Mouse (Mus musculus) layer of hippocampus, adult 2 months (tissue): ENCODE results near the gene Phf20. TPM values are rescaled to one million over a fixed set of nuclear protein-coding genes. Genes with fewer than 3 reads are reported as not detected.
A peak's percentile ranks its signal among the peaks of the same experiment; 100 is the strongest.

ENCODE experiments used
- DNase-seq, 2 experiments: peaks; one replicate each; pipeline ENCODE4 v3.0.0; 2022; ENCODE audit warnings: low spot score in 2 of 2
- H3K27ac ChIP-seq: fragments of 200-600 bp; 2 replicates; pipeline ENCODE4 v1.8.1; 2022
- H3K4me3 ChIP-seq: fragments of 200-600 bp; 2 replicates; pipeline ENCODE4 v1.8.1; 2022; ENCODE audit warnings: mild to moderate bottlenecking
- CTCF ChIP-seq: fragments of 200-600 bp; conservative IDR thresholded peaks from 2 replicates; pipeline ENCODE4 v1.8.1; 2022; ENCODE audit warnings: antibody characterized with exemption, mild to moderate bottlenecking, moderate library complexity
- long read RNA-seq, 2 experiments: library from polyadenylated mRNA; stranded (forward); transcript quantifications; one replicate each; pipeline ENCODE4 v2.0.0; 2021; ENCODE audit warnings: borderline mapping rate in 2 of 2
- total RNA-seq, 2 experiments: library from RNA; stranded (reverse); gene quantifications; 2 replicates each; pipeline ENCODE4 v1.2.3; 2021

Gene Phf20
- 100 to 1,000 TPM; 106 to 116 TPM for total RNA-seq
- long read RNA-seq, experiment 1, full-length matches to known transcripts, result 21 of 50 reads
- long read RNA-seq, experiment 1, partial matches to known transcripts, result 11 of 50 reads
- long read RNA-seq, experiment 1, other reads (novel, unspliced or antisense), result 18 of 50 reads
- long read RNA-seq, experiment 2, full-length matches to known transcripts, result 39 of 87 reads
- long read RNA-seq, experiment 2, partial matches to known transcripts, result 25 of 87 reads
- long read RNA-seq, experiment 2, other reads (novel, unspliced or antisense), result 23 of 87 reads

DNA sequence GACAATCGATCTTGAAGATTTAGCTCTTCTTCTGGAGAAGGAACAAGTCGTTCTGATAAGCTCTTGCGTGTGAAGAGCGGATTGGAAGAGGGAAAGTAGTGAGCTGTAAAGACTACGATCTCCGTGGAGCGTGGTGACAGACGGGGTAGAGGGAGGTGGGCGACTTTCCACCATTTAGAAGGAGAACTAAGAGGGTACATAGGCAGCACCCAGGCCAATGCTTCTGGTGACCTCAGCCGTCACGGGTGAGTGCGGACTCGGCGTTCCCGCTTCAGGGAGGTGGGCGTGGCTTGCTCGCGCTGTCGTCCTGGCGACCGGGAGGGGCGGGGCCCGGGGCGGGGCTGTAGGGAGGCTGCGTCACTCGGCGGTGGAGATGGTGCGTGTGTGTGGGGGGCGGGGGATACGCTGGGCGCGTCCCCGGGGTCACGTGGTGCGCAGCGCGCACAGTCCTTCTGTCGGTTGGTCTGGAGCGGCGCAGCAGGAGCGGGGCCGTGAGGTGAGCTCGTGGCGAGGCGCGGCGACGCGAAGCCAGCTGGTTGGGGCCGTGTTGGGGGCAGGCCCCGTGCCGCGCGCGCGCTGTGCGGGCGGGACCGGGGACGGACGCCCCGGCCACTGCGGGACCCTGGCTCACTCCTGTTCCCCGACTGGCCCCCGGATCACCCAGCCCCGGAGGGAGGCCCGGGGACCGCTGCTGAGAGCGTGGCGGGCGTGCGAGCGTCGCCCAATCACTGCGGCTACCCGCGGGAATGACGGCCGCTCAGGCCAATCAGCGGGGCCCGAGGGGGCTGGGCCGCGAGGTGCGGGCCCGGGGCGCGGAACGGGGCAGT, at the start of gene Phf20:
Phf20 (plus strand) TSS at position 165 of the 827 bp plus-strand sequence.
- peak; percentile 97 for DNase-seq
- TF ChIP-seq CTCF, result no peak; the same call in none of the 2 replicates
- Histone ChIP-seq H3K27ac (peak within 1 kb of the TSS; percentile 99), H3K4me3 (peak within 1 kb of the TSS; percentile 93)

DNA sequence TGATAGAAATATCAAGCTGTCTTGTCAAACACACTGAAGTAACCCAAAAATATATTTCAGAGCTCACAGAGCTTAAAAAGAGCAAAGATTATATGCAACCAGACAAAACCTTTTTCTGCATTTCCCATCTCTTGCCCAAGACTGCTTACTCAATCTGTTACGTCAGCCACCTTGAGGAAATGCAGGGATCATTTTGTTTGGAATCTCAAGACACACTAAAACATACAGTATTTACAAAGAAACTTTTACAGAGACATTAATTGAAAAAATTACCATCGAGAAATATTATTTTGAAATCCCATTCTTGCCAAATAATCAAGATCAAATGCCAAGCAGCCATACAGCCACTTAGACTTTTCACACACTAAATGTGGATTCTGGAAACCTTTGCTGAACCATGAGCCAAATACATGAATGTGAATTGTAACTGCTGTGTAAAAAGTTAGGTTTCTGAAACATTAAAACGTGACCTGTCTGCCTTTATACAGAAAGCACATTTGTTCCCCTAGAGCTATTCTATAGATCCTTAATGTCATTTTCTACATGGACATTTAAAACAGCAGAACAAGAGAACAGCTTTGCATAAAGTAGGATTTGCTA, 48.9 kb upstream of the Phf20 start:
- DNase-seq, result no peak
- H3K4me3 ChIP-seq, result no peak overlapping the region
- H3K27ac ChIP-seq, result no peak overlapping the region
- TF ChIP-seq CTCF, result no peak

DNA sequence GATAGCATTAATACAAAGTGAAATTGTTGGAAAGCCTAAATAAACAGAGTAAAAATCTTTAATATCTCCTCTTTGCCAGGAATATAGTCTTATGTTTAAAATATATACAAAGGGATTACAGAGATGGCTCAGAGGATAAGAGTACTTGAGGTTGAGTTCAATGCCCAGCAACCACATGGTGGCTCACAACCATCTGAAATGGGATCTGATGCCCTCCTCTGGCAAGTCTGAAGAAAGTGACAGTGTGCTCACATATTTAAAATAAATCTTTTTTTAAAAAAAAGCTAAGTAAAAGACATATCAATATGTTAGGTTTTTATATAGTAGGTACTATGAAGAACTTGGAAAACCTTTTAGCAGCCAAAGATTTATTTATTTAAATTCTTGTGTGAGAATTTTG, 44.7 kb upstream of the Phf20 start:
- Histone ChIP-seq H3K27ac (no peak overlapping the region), H3K4me3 (no peak overlapping the region)
- DNase-seq, result no peak
- peak; percentile 65 for TF ChIP-seq CTCF

DNA sequence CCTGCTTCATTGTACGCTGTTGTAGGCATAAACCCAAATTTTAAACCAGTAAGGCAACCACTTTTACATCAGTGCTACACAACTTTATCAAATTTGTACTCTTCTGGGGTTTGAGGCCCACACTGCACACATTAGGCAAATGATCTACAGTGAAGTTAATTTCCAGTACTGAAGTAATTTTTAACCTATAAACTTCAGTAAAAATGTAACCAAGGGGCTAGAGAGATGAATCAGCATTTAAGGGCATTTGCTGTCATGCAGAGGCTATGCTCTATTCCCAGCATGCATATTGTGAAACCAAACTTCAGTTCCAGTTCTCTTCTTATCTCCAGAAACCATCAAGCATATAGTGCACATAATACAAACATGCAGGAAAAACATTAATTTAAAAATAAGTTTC, 30.8 kb upstream of the Phf20 start:
- no peak for DNase-seq
- Histone ChIP-seq H3K4me3 (no peak overlapping the region), H3K27ac (no peak overlapping the region)
- no peak for TF ChIP-seq CTCF

DNA sequence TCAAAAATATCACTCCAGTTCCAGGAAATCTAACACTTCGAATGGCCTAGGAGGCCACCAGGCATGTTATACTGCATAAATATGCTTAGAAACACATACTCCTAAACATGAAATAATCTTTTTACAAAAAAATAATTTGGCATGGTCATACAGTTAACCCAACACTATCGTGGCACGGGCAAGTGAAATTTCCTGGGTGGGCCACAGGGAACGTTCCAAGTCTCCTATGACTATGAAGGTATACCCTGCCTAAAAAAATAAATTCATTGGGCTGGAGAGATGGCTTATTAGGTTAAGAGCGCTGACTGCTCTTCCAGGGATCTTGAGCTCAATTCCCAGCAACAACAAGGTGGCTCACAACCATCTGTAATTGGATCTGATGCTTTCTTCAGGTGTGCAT, 29.7 kb upstream of the Phf20 start:
- Histone ChIP-seq H3K4me3 (no peak overlapping the region), H3K27ac (no peak overlapping the region)
- no peak for TF ChIP-seq CTCF
- no peak for DNase-seq

DNA sequence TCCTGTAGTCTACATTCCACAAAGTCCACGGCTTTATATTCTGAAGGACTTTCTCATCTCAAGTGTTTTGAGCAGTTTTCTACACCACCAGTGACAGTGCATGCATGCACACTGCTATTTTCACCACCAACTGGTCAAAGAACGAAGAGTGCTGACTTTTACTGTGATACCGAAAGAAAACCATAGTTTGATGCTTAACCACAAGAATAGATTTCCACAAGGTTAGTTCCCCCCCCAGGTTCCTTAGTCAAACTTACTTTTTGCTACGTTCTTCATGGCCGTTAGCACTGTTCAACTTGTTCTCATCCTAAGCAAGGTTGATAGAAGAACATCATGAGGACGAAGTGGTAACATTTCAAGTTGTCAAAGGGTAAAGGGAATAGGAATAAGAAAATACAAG, 19.2 kb upstream of the Phf20 start:
- no peak for DNase-seq
- peak overlapping the region; percentile 90 for H3K4me3 ChIP-seq
- no peak overlapping the region for H3K27ac ChIP-seq
- TF ChIP-seq CTCF, result no peak

DNA sequence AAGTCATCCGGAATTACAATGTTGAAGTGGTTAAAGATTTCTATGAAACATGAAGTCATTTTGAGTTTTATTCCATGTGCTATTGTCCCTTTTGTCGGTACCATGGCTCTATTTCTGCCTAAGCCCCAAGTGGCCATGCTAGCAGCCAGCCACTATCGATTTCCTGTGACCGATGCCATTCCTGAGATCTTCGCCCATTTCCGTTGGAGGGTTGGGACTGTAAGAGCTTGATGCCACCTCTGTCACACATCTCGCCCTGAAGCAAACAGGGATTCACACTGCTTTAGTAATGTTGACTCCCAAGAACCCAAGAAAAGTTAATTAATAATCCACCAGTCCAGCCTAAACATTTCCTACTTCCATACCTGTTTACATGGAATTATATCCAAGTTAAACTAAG, 18.6 kb upstream of the Phf20 start:
- no peak for DNase-seq
- Histone ChIP-seq H3K27ac (no peak overlapping the region), H3K4me3 (peak overlapping the region; percentile 90)
- TF ChIP-seq CTCF, result no peak

DNA sequence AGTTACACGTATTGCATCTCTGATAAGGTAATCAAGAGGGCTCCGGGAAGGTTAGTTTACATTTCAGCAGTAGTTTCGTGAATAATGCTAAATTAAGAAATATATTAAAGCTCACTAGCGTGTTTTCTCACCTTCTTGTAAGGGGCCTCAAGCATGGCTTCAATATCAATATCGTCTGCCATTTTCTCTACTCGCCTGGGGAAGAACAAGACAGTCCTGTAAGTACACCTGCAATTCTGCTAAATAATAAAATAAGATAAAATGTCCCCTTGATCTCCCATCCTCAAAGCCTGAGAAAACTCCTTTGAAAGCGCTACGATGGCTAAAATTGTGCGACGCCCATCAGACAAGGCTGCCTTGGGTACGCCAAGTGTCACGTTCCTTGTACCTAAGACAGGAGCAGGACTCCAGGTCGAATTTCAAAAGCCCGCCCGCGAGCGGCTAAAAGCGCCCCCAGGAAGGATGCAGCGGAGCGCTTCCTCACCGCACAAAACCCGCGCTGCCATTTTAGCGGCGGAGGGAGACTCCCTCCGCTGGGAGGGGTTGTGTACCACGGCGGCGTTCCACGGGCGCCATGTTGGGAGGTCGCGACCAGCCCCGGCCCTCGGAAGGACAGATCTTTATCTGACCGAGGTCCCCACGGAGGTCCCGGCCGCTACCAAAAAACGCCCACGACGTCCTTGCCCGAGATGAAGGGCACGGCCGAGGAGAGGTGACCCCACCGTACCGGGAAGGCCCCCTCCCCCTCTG, 17.0 kb upstream of the Phf20 start:
- Histone ChIP-seq H3K27ac (peak overlapping the region; percentile 100), H3K4me3 (peak overlapping the region; percentile 90)
- peak; percentile 64 to 79 for DNase-seq
- peak; percentile 31 for TF ChIP-seq CTCF

DNA sequence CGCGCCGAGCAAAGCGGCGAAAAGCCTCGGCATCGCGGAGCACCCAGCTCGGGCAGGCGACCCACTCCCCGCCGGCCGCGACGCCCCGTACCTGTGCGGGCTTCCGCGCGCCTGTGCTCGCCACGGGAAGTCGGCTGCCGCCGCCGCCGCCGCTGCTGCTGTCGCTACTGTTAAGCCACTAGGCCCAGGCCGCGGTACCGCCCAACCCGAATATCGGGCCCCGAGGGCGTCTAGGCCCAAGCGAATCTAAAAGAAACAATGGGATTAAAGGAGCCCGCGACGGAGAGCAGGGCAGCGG, 16.5 kb upstream of the Phf20 start:
- DNase-seq, result no peak
- peak overlapping the region; percentile 90 for H3K4me3 ChIP-seq
- TF ChIP-seq CTCF, result no peak
- H3K27ac ChIP-seq, result peak overlapping the region; percentile 100

DNA sequence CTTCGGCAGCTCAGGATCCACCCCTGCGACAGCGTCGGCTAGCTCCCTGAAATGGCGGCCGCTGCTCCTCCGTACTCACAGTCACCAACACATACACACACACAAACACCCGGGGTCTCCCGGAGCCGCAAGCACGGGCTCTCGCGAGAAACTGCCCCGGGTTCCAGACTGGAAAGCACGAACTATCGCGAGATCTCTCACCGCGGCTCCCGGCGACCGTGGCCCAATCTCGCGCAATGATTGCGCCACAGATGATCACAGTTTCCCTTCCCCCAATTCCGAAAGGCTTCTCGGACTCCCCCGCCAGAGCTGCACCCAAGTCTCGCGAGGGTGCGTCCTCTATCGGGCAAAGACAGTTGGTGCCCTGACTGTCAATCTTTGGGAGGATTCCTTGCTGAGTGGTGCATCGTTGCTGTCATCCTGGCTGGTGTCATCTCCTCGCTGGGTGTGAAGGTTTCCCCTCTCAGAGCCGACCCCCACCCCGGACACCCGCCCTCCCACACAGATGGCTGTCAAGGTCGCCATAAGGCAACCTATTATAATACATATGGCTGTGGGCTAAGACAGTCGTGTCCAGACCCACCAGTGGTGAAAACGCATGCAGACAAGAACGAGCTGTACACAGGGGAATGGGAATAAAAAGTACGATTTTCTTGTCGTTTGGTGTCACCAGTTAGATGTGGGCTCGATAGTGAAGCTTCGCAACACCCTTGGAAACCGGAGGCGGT, 16.0 kb upstream of the Phf20 start, which contains the start of gene Rbm39:
Rbm39 (minus strand) TSS at position 145 of the 728 bp plus-strand sequence.
- peak; percentile 79 for TF ChIP-seq CTCF
- Histone ChIP-seq H3K4me3 (peak within 1 kb of the TSS; percentile 90), H3K27ac (peak within 1 kb of the TSS; percentile 100)
- peak; percentile 100 for DNase-seq

DNA sequence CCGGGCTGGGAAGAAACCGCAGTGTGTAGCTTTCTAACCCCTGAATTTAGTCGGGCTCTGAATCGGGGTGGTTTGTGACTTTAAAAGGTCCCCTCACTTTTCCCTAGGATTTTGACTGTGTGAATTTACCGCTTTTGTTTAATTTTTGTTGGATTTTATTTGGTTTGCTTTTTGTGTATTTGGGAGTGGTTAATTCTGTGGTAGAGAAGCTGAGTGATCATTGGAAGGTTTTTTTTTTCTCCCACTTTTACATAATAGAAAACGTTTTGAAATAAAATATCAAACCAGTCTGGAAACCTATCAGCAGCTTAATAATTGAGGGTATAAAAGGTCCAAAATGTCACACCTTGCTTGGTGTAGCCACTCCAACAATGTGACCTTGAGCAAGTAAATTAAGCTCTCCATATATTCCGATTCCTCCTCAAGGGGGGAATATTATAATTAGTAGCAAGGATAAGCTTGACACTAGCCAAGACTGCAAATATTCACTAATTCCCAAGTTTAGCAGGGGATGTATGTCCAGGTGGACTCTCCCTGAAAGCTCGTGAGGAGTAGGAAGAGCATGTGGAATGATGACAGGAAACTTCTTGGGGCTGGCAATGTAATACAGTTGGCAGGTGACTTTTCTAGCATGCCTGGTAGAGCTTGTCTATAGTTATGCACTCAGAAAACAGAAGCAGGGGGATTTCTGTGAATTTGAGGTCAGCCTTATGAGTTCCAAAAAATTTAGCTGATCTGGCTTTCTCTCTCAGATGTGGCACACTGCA, 15.3 kb upstream of the Phf20 start:
- no peak for TF ChIP-seq CTCF
- Histone ChIP-seq H3K4me3 (peak overlapping the region; percentile 73), H3K27ac (peak overlapping the region; percentile 95)
- no peak for DNase-seq
